Mouse (Mus musculus): Measurements from ENCODE around the gene Ccdc124.
A peak's percentile ranks its signal among the peaks of the same experiment; 100 is the strongest.
"Not testable (repeated sequence)": the region's sequence is repeated elsewhere in the genome, so short reads cannot be mapped to it uniquely, and the experiment has no call there.

Gene Ccdc124

DNA sequence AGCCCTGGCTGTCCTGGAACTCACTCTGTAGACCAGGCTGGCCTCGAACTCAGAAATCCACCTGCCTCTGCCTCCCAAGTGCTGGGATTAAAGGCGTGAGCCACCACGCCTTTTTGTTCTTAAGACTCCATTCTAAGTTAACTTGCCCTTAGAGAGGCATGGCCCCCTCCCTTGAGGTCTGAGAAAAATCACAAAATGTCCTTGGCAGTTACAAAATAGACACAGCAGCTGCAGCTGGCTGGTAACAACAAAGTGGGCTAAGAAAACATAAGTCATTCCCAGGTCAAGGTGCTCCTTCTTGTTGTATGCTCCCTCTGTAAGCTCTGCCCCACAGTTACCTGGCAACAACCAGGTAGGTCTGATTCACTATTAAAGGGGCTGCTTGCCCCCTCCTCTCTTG lies 51.1 kb downstream of the Ccdc124 start:
- not testable (repeated sequence) for DNase-seq (ENCODE audit: low spot score in 2 of 2)

DNA sequence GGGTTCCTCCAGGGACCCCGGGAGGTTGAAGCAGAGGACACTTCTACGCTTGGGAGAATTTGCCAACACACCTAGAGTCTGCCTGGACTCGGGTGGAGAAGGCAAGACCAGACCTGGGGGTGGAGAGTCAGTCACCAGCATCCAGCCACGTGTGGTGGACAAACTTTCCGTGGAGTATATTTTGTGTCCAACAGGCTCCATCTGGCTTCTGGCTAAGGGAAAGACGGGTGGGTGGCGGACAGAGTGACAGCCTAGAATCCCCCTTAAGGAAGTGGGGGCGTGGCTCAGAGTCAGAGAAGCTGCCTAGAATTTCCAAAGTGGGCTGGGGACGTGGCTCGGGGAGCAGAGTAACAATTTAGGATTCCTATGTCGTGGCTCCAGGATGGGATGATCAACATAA lies 51.7 kb downstream of the Ccdc124 start:
- no peak for DNase-seq (ENCODE audit: low spot score in 2 of 2)

- peak in 1 of 2 experiments; percentile 69 for DNase-seq (ENCODE audit: low spot score in 2 of 2)
Measured at GRCm38 (mm10) chr8:70821399-70821962, 52.3 kb downstream of the Ccdc124 start.

- peak in 1 of 2 experiments; percentile 75 for DNase-seq (ENCODE audit: low spot score in 2 of 2)
Measured at GRCm38 (mm10) chr8:70820101-70820935, 53.4 kb downstream of the Ccdc124 start.

All from urinary bladder, postnatal 36 days (tissue).